Mouse (Mus musculus): ENCODE results near the gene Hist1h3e.
"Not testable (repeated sequence)": the region's sequence is repeated elsewhere in the genome, so short reads cannot be mapped to it uniquely, and the experiment has no call there.

Gene Hist1h3e

GRCm38 (mm10) chr13:23583387-23584068 lies 21.4 kb upstream of the Hist1h3e start:
- DNase-seq (ENCODE audit: low spot score in 2 of 2) = no peak

- DNase-seq (ENCODE audit: low spot score in 2 of 2) = no peak
These were observed 20.3 kb upstream of the Hist1h3e start for GRCm38 (mm10) chr13:23582219-23583056.

- DNase-seq (ENCODE audit: low spot score in 2 of 2) = peak; percentile 95 to 96
These were observed 19.4 kb upstream of the Hist1h3e start, which contains the start of gene Hist1h4d for GRCm38 (mm10) chr13:23581408-23582218. Hist1h4d (plus strand) TSS chr13:23581598.

- DNase-seq (ENCODE audit: low spot score in 2 of 2) = no peak
These were observed 15.7 kb upstream of the Hist1h3e start for GRCm38 (mm10) chr13:23577835-23578234.

GRCm38 (mm10) chr13:23576906-23577639 lies 14.9 kb upstream of the Hist1h3e start:
- DNase-seq (ENCODE audit: low spot score in 2 of 2) = no peak

GRCm38 (mm10) chr13:23576351-23576881 lies 14.2 kb upstream of the Hist1h3e start:
- no peak for DNase-seq (ENCODE audit: low spot score in 2 of 2)

GRCm38 (mm10) chr13:23575864-23576313 lies 13.7 kb upstream of the Hist1h3e start:
- not testable (repeated sequence) for DNase-seq (ENCODE audit: low spot score in 2 of 2)

GRCm38 (mm10) chr13:23575271-23575851 lies 13.2 kb upstream of the Hist1h3e start, which contains the start of gene Hist1h3d:
Hist1h3d (plus strand) TSS chr13:23575763.
- peak in 1 of 2 experiments; percentile 25 for DNase-seq (ENCODE audit: low spot score in 2 of 2)

GRCm38 (mm10) chr13:23574546-23575170 lies 12.5 kb upstream of the Hist1h3e start:
- not testable (repeated sequence) for DNase-seq (ENCODE audit: low spot score in 2 of 2)

- DNase-seq (ENCODE audit: low spot score in 2 of 2) = peak; percentile 44 to 81
These were observed 11.8 kb upstream of the Hist1h3e start, which contains the start of the genes Hist1h2bf and Hist1h2ad for GRCm38 (mm10) chr13:23573898-23574524. Hist1h2bf (minus strand) TSS chr13:23574196. Hist1h2ad (plus strand) TSS chr13:23574381.

- DNase-seq (ENCODE audit: low spot score in 2 of 2) = not testable (repeated sequence)
These were observed 11.1 kb upstream of the Hist1h3e start for GRCm38 (mm10) chr13:23573034-23573897.

GRCm38 (mm10) chr13:23572218-23573033 lies 10.3 kb upstream of the Hist1h3e start:
- DNase-seq (ENCODE audit: low spot score in 2 of 2) = no peak

- not testable (repeated sequence) for DNase-seq (ENCODE audit: low spot score in 2 of 2)
These were observed 9.5 kb upstream of the Hist1h3e start for GRCm38 (mm10) chr13:23571504-23572217.

- DNase-seq (ENCODE audit: low spot score in 2 of 2) = peak; percentile 56 to 73
These were observed 8.9 kb upstream of the Hist1h3e start, which contains the start of the genes Hist1h2ae and Hist1h2bg for GRCm38 (mm10) chr13:23571022-23571503. Hist1h2ae (minus strand) TSS chr13:23571220. Hist1h2bg (plus strand) TSS chr13:23571396.

GRCm38 (mm10) chr13:23570261-23571021 lies 8.3 kb upstream of the Hist1h3e start:
- DNase-seq (ENCODE audit: low spot score in 2 of 2) = not testable (repeated sequence)

- DNase-seq (ENCODE audit: low spot score in 2 of 2) = no peak
These were observed 2.3 kb upstream of the Hist1h3e start for GRCm38 (mm10) chr13:23564482-23564881.

Measured in urinary bladder, adult 18-20 months (tissue).